Mouse (Mus musculus) stomach, embryonic 16.5 days (tissue): ENCODE measurements around the gene Jsrp1. TPM values are rescaled to one million over a fixed set of nuclear protein-coding genes. Genes with fewer than 3 reads are reported as not detected.
"Not testable (repeated sequence)": the region's sequence is repeated elsewhere in the genome, so short reads cannot be mapped to it uniquely, and the experiment has no call there.

Experiments
- ATAC-seq: fragments of 200-750 bp; cut with Nextera tagmentation; 2 replicates; pipeline ENCODE4 v1.8.0; 2017; ENCODE audit warnings: moderate number of reproducible peaks, moderate TSS enrichment; ENCODE audit not compliant: insufficient read depth, low FRiP score
- H3K27ac ChIP-seq: fragments of 300-500 bp; sonication (generic); 2 replicates; pipeline ENCODE4 v1.5.1; 2014; ENCODE audit warnings: low read length
- H3K27me3 ChIP-seq: fragments of 300-500 bp; sonication (generic); 2 replicates; pipeline ENCODE4 v1.6.1; 2014; ENCODE audit warnings: low read length, control low read depth, mixed read lengths; ENCODE audit not compliant: control insufficient read depth, insufficient read depth
- H3K36me3 ChIP-seq: fragments of 300-500 bp; sonication (generic); 2 replicates; pipeline ENCODE4 v1.6.1; 2014; ENCODE audit warnings: low read length; ENCODE audit not compliant: control insufficient read depth, insufficient read depth
- H3K4me1 ChIP-seq: fragments of 300-500 bp; sonication (generic); 2 replicates; pipeline ENCODE4 v1.6.1; 2014; ENCODE audit warnings: low read length, control low read depth, mixed read lengths; ENCODE audit not compliant: control insufficient read depth, insufficient read depth
- H3K4me2 ChIP-seq: fragments of 300-500 bp; sonication (generic); 2 replicates; pipeline ENCODE4 v1.6.1; 2014; ENCODE audit warnings: low read depth, low read length, mixed read lengths
- H3K4me3 ChIP-seq: fragments of 300-500 bp; sonication (generic); replicated peaks from 2 replicates; pipeline ENCODE4 v1.5.1; 2014; ENCODE audit warnings: mild to moderate bottlenecking, low read length
- H3K9ac ChIP-seq: fragments of 300-500 bp; sonication (generic); 2 replicates; pipeline ENCODE4 v1.6.1; 2014; ENCODE audit warnings: low read length
- H3K9me3 ChIP-seq: fragments of 300-500 bp; sonication (generic); replicated peaks from 2 replicates; pipeline ENCODE4 v1.6.1; 2016; ENCODE audit warnings: low read length, control low read depth; ENCODE audit not compliant: control insufficient read depth
- WGBS: fragments of 180-500 bp; shearing (Covaris S2); extraction: QIAGEN DNeasy Blood & Tissue Kit; methylation state at CpG from one replicate; pipeline ENCODE4 v1.1.7; 2014; 5-methylcytosine and 5-hydroxymethylcytosine counted together
- polyA plus RNA-seq: library from polyadenylated mRNA; unstranded; fragments of >200 nt; fragmentation: Nextera tagmentation; extraction: Ambion mirVana; gene quantifications from 2 replicates; pipeline ENCODE4 v1.2.1, GENCODE M21; 2015

Gene Jsrp1
- polyA plus RNA-seq, 1 experiment from 2014 or later, result 8.4 TPM

GRCm38 (mm10) chr10:80818599-80819281, 5.4 kb upstream of the Jsrp1 start:
- Histone ChIP-seq H3K4me2 (no peak overlapping the region), H3K4me3 (no peak overlapping the region), H3K36me3 (no peaks in the 10 kb centered on the region), H3K27me3 (no peaks in the 10 kb centered on the region), H3K9me3 (no peaks in the 10 kb centered on the region), H3K9ac (no peak overlapping the region), H3K4me1 (no peaks in the 10 kb centered on the region), H3K27ac (peak overlapping the region; percentile 43; the same call in 1 of the 2 replicates)
- peak; percentile 74; the same call in 1 of the 2 replicates for ATAC-seq
- WGBS, result 50% methylated on average over 6 of the region's 6 CpGs

DNA sequence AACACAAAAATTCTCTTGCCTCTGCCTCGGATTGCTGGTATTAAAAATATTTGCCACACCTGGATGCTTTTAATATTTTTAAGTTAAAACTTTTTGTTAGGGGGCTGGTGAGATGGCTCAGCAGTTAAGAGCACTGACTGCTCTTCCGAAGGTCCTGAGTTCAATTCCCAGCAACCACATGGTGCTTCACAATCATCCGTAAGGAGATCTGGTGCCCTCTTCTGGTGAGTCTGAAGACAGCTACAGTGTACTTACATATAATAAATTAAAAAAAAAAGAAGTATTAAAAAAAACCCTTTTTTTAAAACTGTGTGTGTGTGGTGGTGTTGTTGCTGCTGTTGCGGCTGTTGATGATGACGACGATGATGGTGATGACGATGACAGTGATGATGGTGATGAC, 4.7 kb upstream of the Jsrp1 start:
- H3K36me3 ChIP-seq, H3K4me1 ChIP-seq, H3K4me2 ChIP-seq, H3K4me3 ChIP-seq, ATAC-seq, H3K9ac ChIP-seq, H3K9me3 ChIP-seq, H3K27me3 ChIP-seq, H3K27ac ChIP-seq: not testable (repeated sequence)
- WGBS, result 83% methylated on average over 7 of the region's 7 CpGs

GRCm38 (mm10) chr10:80817164-80817563, 3.9 kb upstream of the Jsrp1 start:
- Histone ChIP-seq H3K4me2 (no peak overlapping the region), H3K9ac (no peak overlapping the region), H3K4me3 (no peak overlapping the region), H3K27ac (no peak overlapping the region), H3K9me3 (no peaks in the 10 kb centered on the region), H3K27me3 (no peaks in the 10 kb centered on the region), H3K4me1 (no peaks in the 10 kb centered on the region), H3K36me3 (no peaks in the 10 kb centered on the region)
- WGBS, result 53% methylated on average over 2 of the region's 2 CpGs
- ATAC-seq, result no peak

DNA sequence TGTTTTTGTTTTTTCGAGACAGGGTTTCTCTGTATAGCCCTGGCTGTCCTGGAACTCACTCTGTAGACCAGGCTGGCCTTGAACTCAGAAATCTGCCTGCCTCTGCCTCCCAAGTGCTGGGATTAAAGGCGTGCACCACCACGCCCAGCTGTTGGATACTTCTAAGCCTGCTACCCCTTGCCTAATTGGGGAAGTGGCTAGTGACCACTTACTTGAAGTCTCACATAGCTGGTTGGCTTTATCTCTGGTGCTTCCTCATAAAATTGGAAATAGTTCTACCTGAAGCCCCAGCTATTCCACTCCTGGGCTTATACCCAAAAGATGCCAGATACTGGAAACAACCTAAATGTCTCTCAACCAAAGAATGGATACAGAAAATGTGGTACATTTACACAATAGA, 3.0 kb upstream of the Jsrp1 start:
- not testable (repeated sequence) for H3K4me3 ChIP-seq, H3K36me3 ChIP-seq, H3K9ac ChIP-seq, H3K4me1 ChIP-seq, ATAC-seq, H3K27ac ChIP-seq, H3K27me3 ChIP-seq, H3K4me2 ChIP-seq, H3K9me3 ChIP-seq
- WGBS, result 70% methylated on average over 3 of the region's 3 CpGs

- Histone ChIP-seq H3K9me3 (no peaks in the 10 kb centered on the region), H3K4me1 (peaks cover 5% of the 10 kb centered on the region; the same call in 1 of the 2 replicates), H3K27me3 (peaks cover 3% of the 10 kb centered on the region; the same call in 1 of the 2 replicates), H3K9ac (no peak overlapping the region), H3K4me3 (no peak overlapping the region), H3K36me3 (no peaks in the 10 kb centered on the region), H3K4me2 (no peak overlapping the region), H3K27ac (no peak overlapping the region)
- no peak for ATAC-seq
- 64% methylated on average over 7 of the region's 7 CpGs for WGBS
Measured at GRCm38 (mm10) chr10:80814800-80815199, 1.5 kb upstream of the Jsrp1 start.

- H3K4me1 ChIP-seq, result peaks cover 13% of the 10 kb centered on the region; the same call in 1 of the 2 replicates
- no peaks in the 10 kb centered on the region for H3K36me3 ChIP-seq
- peak overlapping the region; percentile 46; the same call in 1 of the 2 replicates for H3K9ac ChIP-seq
- H3K4me2 ChIP-seq, result no peak overlapping the region
- ATAC-seq, result no peak
- H3K4me3 ChIP-seq, result no peak overlapping the region
- WGBS, result 34% methylated on average over 5 of the region's 5 CpGs
- no peaks in the 10 kb centered on the region for H3K9me3 ChIP-seq
- no peak overlapping the region for H3K27ac ChIP-seq
- peaks cover 3% of the 10 kb centered on the region; the same call in 1 of the 2 replicates for H3K27me3 ChIP-seq
Measured at GRCm38 (mm10) chr10:80812391-80813041, 782 bp downstream of the Jsrp1 start.

DNA sequence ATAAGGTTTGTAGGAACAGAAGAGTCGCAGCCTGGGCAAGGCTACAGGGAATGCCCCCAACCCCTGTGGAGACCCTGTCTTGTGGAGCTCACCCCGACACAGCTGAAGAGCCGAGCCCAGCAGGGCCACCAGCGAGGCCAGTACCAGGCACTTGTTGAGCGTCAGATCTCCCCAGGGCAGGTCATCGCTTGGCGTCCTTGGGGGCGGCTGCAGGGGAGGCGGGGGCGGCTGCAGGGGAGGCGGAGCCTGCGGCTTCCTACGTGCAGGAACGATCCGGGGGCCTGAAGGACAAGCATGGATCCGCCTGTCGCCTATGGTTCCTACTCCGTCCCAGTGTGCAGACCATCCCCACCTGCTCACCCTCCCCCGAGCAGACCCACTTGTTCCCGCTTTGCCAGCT, 3.2 kb downstream of the Jsrp1 start:
- Histone ChIP-seq H3K4me2 (no peak overlapping the region), H3K27ac (no peak overlapping the region), H3K4me3 (no peak overlapping the region), H3K4me1 (peaks cover 21% of the 10 kb centered on the region), H3K36me3 (no peaks in the 10 kb centered on the region), H3K9ac (no peak overlapping the region), H3K27me3 (peaks cover 3% of the 10 kb centered on the region; the same call in 1 of the 2 replicates), H3K9me3 (no peaks in the 10 kb centered on the region)
- no peak for ATAC-seq
- 9% methylated on average over 20 of the region's 20 CpGs for WGBS

DNA sequence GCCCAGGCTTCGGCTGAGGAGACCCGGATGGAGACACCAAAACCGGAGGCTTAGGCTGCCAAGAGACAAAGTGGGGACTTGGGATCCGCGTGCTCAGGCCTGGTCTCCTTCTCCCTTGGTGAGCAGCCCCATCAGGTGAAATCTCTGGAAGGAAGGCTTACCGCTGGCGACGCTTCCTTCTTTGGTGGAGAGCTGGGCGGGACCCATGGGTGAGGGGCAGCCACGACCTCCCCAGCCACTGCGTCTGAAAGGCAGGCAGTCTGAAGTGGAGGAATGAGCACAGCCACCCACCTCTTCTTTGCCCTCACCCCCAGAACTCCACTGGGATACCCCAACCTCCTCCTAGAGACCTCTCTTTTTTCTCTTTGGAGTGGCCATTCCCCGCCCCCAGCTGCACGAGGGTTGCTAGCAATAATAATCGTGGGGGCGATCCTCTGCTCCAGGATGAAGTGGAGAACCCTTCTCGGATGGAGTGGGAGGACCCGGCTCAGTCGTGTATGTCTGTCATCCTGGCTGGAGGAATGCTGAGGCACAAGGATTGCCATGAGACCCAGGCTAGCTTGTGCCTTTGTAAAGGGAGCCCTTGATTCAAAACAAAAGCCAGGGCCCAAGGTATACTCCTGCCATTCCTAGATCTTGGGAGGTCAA, 4.2 kb downstream of the Jsrp1 start:
- 10% methylated on average over 18 of the region's 18 CpGs for WGBS
- Histone ChIP-seq H3K27ac (no peak overlapping the region), H3K4me1 (peaks cover 21% of the 10 kb centered on the region), H3K9ac (peak overlapping the region; percentile 22), H3K36me3 (peaks cover 8% of the 10 kb centered on the region; the same call in 1 of the 2 replicates), H3K27me3 (peaks cover 3% of the 10 kb centered on the region; the same call in 1 of the 2 replicates), H3K4me2 (peak overlapping the region; percentile 19), H3K9me3 (no peaks in the 10 kb centered on the region), H3K4me3 (0 out of 2 replicates have a peak overlapping the region, but pooled peaks have one; percentile 17)
- no peak for ATAC-seq
